Mouse (Mus musculus) frontal cortex, adult 2 months (tissue): ENCODE results near the gene Trmt2a. TPM values are rescaled to one million over a fixed set of nuclear protein-coding genes. Genes with fewer than 3 reads are reported as not detected.

Experiments
- DNase-seq, 2 experiments: peaks; one replicate each; pipeline ENCODE4 v3.0.0; 2022; ENCODE audit warnings: low spot score in 1 of 2; ENCODE audit errors: extremely low spot score in 1 of 2
- polyA plus RNA-seq: library from polyadenylated mRNA; depleted of rRNA; stranded (reverse); fragments of >200 nt; gene quantifications from 2 replicates; pipeline ENCODE4 v1.2.3, GENCODE M21; 2012

Gene Trmt2a
- polyA plus RNA-seq, 1 experiment: 77.2 TPM

DNA sequence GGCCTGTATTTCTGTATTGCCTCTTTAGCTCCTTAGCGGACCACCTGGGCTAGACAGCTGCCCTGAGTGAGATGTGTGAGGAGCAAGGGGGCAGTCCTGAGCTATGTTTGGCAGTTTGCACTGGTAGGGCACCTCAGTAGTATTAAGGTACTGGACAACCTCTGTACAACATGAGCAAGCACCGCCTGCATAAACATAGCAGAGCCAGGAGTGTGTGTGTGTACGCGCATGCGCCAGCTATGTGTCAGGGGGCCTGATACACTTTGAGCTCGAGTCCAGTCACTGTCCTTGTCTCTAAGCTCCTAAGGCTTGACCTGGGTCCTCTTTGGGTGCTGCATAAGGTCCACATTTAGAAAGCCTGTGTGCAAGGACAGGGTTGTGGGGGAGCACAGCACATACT lies 17.9 kb upstream of the Trmt2a start:
- no peak for DNase-seq

DNA sequence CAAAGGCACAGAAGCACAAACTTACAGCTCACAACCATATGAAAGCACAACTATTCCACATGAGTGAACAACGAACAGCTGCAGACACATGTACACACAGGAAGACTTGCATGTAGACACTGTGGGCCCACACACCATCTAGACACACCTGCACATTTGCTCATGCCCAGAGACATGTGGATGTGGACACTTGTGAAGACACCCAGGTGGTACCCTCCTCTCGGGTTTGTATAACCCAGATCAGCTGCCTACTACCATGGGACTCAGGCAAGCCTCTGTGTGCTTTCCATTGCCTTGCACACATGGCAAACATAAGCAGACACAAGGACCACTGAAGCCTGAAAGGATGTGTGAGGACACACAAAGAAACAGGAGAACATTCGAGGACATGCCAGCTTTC lies 17.4 kb upstream of the Trmt2a start:
- no peak for DNase-seq

GRCm38 (mm10) chr16:18231451-18231850 lies 17.0 kb upstream of the Trmt2a start:
- no peak for DNase-seq

DNA sequence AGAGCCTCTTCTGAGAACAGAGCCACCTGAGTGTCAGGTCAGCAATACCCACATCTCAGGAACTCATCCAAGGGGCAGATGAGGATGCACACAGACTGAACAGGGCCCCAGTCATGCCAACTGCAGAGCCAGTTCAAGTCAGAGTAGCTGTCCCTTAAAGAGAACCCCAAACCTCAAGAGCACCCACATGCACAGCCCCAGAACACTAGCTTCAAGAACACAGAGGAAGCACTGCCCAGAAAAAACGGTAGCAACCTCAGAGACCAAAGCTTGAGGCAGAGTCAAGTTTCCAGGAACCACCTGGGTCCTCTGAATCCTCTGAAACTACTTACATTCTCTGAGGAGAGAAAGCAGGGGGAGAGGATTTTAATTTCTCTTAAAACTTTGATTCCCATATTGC lies 15.0 kb upstream of the Trmt2a start:
- DNase-seq: no peak

- DNase-seq: no peak
Observed at GRCm38 (mm10) chr16:18233919-18234670, 14.4 kb upstream of the Trmt2a start.

DNA sequence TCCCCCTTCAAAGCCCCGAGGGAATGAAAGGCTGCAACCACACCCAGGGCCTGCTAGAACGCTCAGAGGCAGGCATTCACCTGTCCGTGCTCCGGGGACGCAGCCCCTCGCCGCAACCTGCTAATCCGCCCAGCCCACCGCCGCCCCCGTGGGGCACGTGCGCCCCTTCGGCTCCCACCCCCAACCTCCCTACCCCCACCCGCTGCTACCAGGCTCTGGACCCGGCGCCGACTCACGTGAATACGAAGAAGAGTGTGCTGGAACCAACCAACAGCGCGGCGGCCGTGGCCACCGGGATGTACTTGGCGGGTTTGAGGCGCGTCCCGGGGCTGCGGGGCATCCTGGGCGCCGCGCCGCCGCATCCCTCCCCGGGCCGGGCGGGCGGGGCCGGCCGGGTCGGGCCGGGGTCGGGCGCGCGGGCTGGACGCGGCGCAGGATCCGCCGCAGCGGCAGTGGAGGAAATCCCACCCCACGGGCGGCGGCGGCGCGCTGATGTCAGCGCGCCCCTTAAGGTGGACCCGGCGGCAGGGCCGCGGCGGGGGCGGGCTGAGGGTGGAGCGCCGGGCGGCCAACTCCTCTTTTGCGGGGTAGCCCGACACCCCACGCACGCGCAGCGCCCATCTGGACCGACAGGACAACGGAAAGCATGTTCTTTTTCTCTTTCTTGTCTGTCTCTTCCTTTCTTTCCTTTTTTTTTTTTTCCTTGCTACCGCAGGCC lies 13.6 kb upstream of the Trmt2a start, which contains the start of gene Zdhhc8:
Zdhhc8 (minus strand) TSS at position 466 of the 718 bp plus-strand sequence.
- DNase-seq: peak in 1 of 2 experiments; percentile 83

DNA sequence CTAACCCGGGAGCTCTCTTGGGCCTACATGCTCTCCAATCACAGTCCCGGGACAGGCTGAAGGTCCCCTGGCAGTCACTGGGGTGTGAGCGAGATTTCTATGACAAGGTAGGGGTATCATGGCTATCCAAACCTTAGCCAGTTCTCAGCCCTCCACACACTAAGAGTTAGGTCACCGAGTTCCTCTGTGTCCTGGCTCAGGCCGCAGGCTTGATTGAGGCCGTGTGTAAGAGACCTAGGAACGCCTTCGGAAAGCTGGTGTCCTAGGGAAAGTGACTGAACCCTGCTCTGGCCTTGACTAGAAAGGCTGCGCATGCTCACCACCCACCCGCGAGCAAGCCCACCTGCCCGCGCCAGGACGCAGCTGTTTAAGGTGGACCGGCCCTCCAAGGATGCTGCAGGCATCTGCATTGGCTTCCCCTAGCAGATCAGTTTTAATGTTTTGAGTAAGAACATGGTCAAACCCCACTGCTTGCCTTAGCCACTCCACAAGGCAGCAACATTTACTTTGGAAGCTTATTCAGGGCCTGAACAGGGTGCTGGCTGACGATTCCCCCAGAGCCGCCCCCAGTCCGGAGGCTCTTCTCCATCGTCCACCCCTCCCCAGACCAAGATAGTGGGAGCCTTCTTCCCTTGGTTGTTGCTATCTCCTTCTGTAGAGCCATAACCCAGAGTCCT lies 13.0 kb upstream of the Trmt2a start:
- DNase-seq: peak in 1 of 2 experiments; percentile 76

GRCm38 (mm10) chr16:18236676-18237501 lies 11.6 kb upstream of the Trmt2a start:
- DNase-seq: no peak

- DNase-seq: no peak
Observed at GRCm38 (mm10) chr16:18241581-18241980, 6.9 kb upstream of the Trmt2a start.

GRCm38 (mm10) chr16:18247521-18248399 lies 719 bp upstream of the Trmt2a start:
- DNase-seq: no peak

GRCm38 (mm10) chr16:18249364-18249967 lies 987 bp downstream of the Trmt2a start:
- DNase-seq: no peak

DNA sequence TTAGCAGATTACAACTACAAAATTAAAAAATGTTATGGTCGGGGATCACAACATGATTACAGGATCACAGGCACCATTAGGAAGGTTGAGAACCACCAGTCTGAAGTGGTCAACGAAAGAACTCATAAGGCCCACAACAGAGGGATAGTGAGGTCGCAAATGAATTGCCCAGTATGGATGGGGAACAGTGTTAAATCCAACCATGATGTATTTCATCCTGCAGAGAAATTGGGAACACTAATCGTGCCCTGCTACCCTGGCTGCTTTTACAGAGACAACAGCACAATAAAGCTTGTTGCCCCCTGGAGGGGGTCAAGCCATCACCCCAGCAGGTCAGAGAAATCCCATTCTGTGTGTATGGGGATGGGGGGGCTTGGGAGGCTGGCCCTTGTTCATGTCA lies 1.8 kb downstream of the Trmt2a start:
- no peak for DNase-seq

DNA sequence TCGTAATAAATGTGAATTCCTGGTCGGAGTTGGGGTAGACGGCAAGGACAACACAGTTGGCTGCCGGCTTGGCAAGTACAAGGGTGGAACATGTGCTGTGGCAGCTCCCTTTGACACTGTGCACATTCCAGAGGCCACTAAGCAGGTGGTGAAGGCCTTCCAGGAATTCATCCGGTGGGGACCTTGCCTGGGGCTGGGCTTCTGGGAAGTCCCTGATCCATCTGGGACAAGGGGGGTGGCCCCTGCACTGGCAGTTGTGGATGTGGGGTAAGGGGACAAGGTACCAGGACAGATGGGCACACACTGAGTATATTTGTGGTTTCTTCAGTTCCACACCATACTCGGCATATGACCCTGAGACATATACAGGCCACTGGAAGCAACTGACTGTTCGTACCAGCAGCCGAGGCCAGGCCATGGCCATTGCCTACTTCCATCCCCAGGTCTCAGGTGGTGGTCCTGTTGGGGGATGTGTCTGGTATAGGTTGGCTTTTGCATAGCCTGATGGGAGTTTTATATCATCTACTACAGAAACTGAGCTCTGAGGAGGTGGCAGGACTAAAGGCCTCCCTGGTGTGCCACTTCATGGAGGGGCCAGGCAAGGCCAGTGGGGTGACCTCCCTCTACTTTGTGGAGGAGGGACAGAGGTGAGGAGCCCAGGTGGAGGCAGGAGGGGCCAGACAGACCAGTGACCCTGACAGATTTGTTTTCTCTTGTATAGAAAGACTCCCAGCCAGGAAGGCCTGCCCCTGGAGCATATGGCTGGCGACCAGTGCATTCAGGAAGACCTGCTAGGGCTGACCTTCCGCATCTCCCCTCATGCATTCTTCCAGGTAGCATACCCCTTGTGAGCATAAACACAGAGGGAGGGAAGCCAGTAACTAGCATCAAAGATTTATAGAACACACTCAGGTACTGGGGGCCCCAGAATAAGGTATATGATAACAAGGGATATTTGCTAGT lies 2.6 kb downstream of the Trmt2a start:
- no peak for DNase-seq

GRCm38 (mm10) chr16:18252736-18253135 lies 4.3 kb downstream of the Trmt2a start:
- DNase-seq: no peak

DNA sequence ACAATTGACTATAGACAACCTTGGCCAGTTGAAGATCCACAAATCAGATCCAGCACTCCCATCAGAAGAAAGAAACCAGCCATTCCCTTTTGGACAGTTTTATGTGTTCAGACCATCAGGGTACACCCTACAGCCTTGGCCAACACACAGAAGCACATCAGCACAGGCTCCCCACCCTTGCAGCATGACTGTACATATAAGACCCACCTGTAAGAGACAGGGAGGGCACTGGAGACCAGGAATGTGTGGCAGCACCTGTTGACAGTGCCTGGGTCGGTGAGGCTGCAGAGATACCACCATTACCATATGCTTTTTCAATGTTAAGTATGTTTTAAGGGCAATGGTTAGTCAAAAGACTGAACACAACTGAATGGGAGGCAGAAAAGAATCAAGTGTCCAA lies 5.4 kb downstream of the Trmt2a start:
- no peak for DNase-seq

- no peak for DNase-seq
Observed at GRCm38 (mm10) chr16:18258221-18258620, 9.7 kb downstream of the Trmt2a start, which contains the start of gene Gm49776. TSS of gene Gm49776 (minus strand) at chr16:18258321.

DNA sequence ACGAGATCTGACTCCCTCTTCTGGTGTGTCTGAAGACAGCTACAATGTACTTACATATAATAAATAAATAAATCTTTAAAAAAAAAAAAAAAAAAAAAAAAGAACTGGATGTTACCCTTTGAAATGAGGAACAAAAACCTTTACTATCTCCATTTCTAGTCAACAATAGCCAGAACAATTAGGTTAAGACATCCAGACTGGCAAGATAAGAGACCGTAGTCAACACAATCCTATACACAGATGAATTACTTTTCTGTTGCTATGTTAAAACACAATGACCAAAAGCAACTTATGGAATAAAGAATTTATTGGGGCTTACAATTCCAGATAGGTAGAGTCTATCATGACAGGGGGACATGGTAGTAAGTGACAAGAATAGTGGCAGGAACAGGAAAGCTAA lies 16.5 kb downstream of the Trmt2a start:
- no peak for DNase-seq

- DNase-seq: no peak
Observed at GRCm38 (mm10) chr16:18268182-18268581, 19.7 kb downstream of the Trmt2a start.
